Mouse (Mus musculus) kidney, embryonic 16.5 days (tissue): ENCODE measurements around the gene Fabp1. TPM values are rescaled to one million over a fixed set of nuclear protein-coding genes. Genes with fewer than 3 reads are reported as not detected.

ENCODE experiments used
- polyA plus RNA-seq: library from polyadenylated mRNA; unstranded; fragments of >200 nt; fragmentation: Nextera tagmentation; extraction: Ambion mirVana; gene quantifications from 2 replicates; pipeline ENCODE4 v1.2.1, GENCODE M21; 2015

Fabp1 gene
- polyA plus RNA-seq, 1 experiment from 2014 or later = 2.7 TPM

Other genes starting within 250 kb of the Fabp1 start
- not detected in 2 replicates for gene Foxi3, start 243.3 kb upstream of the Fabp1 start, polyA plus RNA-seq
- 57.1 and 69.9 TPM in 2 replicates for gene Thnsl2, start 55.4 kb upstream of the Fabp1 start, polyA plus RNA-seq
- gene Krcc1, start 71.8 kb downstream of the Fabp1 start, polyA plus RNA-seq = 52.9 and 58.4 TPM in 2 replicates
- gene Smyd1, start 122.4 kb downstream of the Fabp1 start, polyA plus RNA-seq = 0.65 and 0.72 TPM in 2 replicates
- gene Cd8b1, start 123.0 kb downstream of the Fabp1 start, polyA plus RNA-seq = 0.10 TPM in 1 of 2 replicates, not detected in the other
- gene Cd8a, start 173.6 kb downstream of the Fabp1 start, polyA plus RNA-seq = 0.09 TPM in 2 replicates
- 11.4 and 12.3 TPM in 2 replicates for gene Rmnd5a, start 240.8 kb downstream of the Fabp1 start, polyA plus RNA-seq